In the genomic region with DNA sequence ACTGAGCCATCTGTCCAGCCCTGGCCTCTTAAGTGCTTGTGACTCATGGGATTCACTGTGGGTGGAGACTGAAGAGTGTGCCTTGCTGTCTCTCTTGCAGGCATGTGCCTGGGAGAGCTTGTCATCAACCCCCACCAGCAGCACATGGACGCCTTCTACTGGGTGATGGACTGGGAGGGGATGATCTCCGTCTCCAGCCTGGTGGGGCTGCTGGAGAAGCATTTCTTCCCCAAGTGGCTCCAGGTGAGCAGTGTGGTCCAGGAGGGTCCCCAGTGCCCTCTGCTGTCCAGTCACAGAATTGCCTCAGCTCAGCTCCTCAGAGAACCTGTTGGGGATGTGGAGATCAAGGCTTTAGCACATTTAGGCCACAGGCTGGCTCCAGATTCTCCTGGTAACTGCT, we compare ENCODE assay signal across 8 mouse cellular contexts. TPM values are rescaled to one million over a fixed set of nuclear protein-coding genes. Genes with fewer than 3 reads are reported as not detected.
DNase-seq lines count a peak whose midpoint lies in the region; ATAC-seq and TF ChIP-seq lines count a peak whose summit lies in the region.
"Had no signal": no experiment of that assay in that cellular context is flagged by ENCODE, and none has a peak within 500 bp of the region (broad histone marks: within the 10 kb centered on the region; RNA-seq: fewer than 3 reads in every experiment).

No protein-coding gene starts in this region.

- H3K4me3 ChIP-seq in layer of hippocampus, adult 2 months = no peak overlapping the region
- no peak overlapping the region for H3K4me3 ChIP-seq in intestine, embryonic 16.5 days (ENCODE audit: low read length)
- no peak overlapping the region for H3K4me3 ChIP-seq in lung, embryonic 14.5 days (ENCODE audit: low read depth, low read length)
- no peak overlapping the region for H3K4me3 ChIP-seq in small intestine, adult 2 months (ENCODE audit: low read depth, low read length)

- H3K27me3 ChIP-seq in intestine, embryonic 16.5 days (replicated peaks; ENCODE audit: control insufficient read depth, insufficient read depth, low read length) = no peaks in the 10 kb centered on the region
- no peaks in the 10 kb centered on the region for H3K27me3 ChIP-seq in lung, embryonic 14.5 days (ENCODE audit: insufficient read depth, low read length)
- H3K27me3 ChIP-seq in small intestine, adult 2 months (ENCODE audit: control insufficient read depth, insufficient read depth, low read length) = no peaks in the 10 kb centered on the region

- no peak overlapping the region for H3K4me2 ChIP-seq in intestine, embryonic 16.5 days (ENCODE audit: low read depth, low read length)
- no peak overlapping the region for H3K4me2 ChIP-seq in lung, embryonic 14.5 days

- DNase-seq in layer of hippocampus, adult 2 months (ENCODE audit: low spot score in 2 of 2) = peak in 1 of 2 experiments; percentile 61
- DNase-seq in layer of hippocampus, adult 9-10 months (ENCODE audit: low spot score) = no peak
- peak; percentile 47 for DNase-seq in Muller cell, postnatal 12 days (ENCODE audit: inconsistent ontology term)
- peak; percentile 62 to 65 for DNase-seq in cerebellum, postnatal 36 days
- DNase-seq in lung, embryonic 14.5 days = peak; percentile 67

- peak; percentile 77 for TF ChIP-seq CTCF in layer of hippocampus, adult 2 months (conservative IDR thresholded peaks at IDR 0.05)
- peak; percentile 76 for TF ChIP-seq CTCF in lung, embryonic 14.5 days (IDR thresholded peaks at IDR 0.05; ENCODE audit: low read depth)
- peak; percentile 67; the same call in 1 of the 2 replicates for TF ChIP-seq CTCF in small intestine, adult 2 months (IDR thresholded peaks at IDR 0.05; ENCODE audit: extremely low read depth, insufficient read length, insufficient replicate concordance, low read depth, low read length)

- no peak for TF ChIP-seq POLR2A in small intestine, adult 2 months (IDR thresholded peaks at IDR 0.05; ENCODE audit: low read depth, low read length)

- peak; percentile 52; the same call in 1 of the 2 replicates for ATAC-seq in intestine, embryonic 16.5 days
- ATAC-seq in lung, embryonic 14.5 days (ENCODE audit: insufficient read depth) = 0 out of 2 replicates have a peak, but pooled peaks have one; percentile 23

- peaks cover 56% of the 10 kb centered on the region for H3K36me3 ChIP-seq in intestine, embryonic 16.5 days (ENCODE audit: control insufficient read depth, insufficient read depth, low read length)
- H3K36me3 ChIP-seq in lung, embryonic 14.5 days (ENCODE audit: insufficient read depth) = peaks cover 97% of the 10 kb centered on the region
- peaks cover 83% of the 10 kb centered on the region for H3K36me3 ChIP-seq in small intestine, adult 2 months (ENCODE audit: control insufficient read depth, insufficient read depth, low read length)

- H3K9ac ChIP-seq in intestine, embryonic 16.5 days (ENCODE audit: low read depth, low read length) = no peak overlapping the region
- H3K9ac ChIP-seq in lung, embryonic 14.5 days = no peak overlapping the region

- no peak overlapping the region for H3K27ac ChIP-seq in layer of hippocampus, adult 2 months
- no peak overlapping the region for H3K27ac ChIP-seq in intestine, embryonic 16.5 days (ENCODE audit: low read length)
- H3K27ac ChIP-seq in lung, embryonic 14.5 days (ENCODE audit: low read depth) = no peak overlapping the region
- no peak overlapping the region for H3K27ac ChIP-seq in small intestine, adult 2 months (ENCODE audit: insufficient read depth, low read depth, low read length)
- H3K27ac ChIP-seq: macrophage had no signal

- no peaks in the 10 kb centered on the region for H3K4me1 ChIP-seq in intestine, embryonic 16.5 days (ENCODE audit: control insufficient read depth, insufficient read depth, low read length)
- no peaks in the 10 kb centered on the region for H3K4me1 ChIP-seq in lung, embryonic 14.5 days (ENCODE audit: insufficient read depth)
- no peaks in the 10 kb centered on the region for H3K4me1 ChIP-seq in small intestine, adult 2 months (ENCODE audit: control insufficient read depth, insufficient read depth, insufficient read length, low read length)

- 11% methylated on average over 2 of the region's 2 CpGs for WGBS in intestine, embryonic 16.5 days
- 19% methylated on average over 2 of the region's 2 CpGs for WGBS in lung, embryonic 14.5 days
- WGBS in small intestine, adult 2 months = 39% methylated on average over 2 of the region's 2 CpGs

- H3K9me3 ChIP-seq in intestine, embryonic 16.5 days (ENCODE audit: control insufficient read depth, low read length) = no peaks in the 10 kb centered on the region
- no peaks in the 10 kb centered on the region for H3K9me3 ChIP-seq in lung, embryonic 14.5 days (ENCODE audit: low read depth, low read length)

RNA-seq across cellular contexts. Expression of gene Srrd, which starts 7.4 kb away (rescaled TPM):
- total RNA-seq in layer of hippocampus, adult 2 months (2021) = 10 to 100 TPM; 21.4 to 30.4 TPM
- 28.5 and 30.4 TPM in 2 replicates for polyA plus RNA-seq in intestine, embryonic 16.5 days (2015; fragmentation: Nextera tagmentation; extraction: Ambion mirVana)
- 42.3 and 51.0 TPM in 2 replicates for polyA plus RNA-seq in lung, embryonic 14.5 days (2014; fragmentation: Nextera tagmentation; extraction: Ambion mirVana)
- polyA plus RNA-seq in small intestine, adult 2 months (2012; rRNA removed) = 20.5 and 34.1 TPM in 2 replicates

RNA-seq across cellular contexts. Expression of gene Hps4, which starts 7.4 kb away (rescaled TPM):
- total RNA-seq in layer of hippocampus, adult 2 months (2021) = 10 to 100 TPM; 30.3 to 37.5 TPM
- polyA plus RNA-seq in intestine, embryonic 16.5 days (2015; fragmentation: Nextera tagmentation; extraction: Ambion mirVana) = 47.1 and 48.4 TPM in 2 replicates
- polyA plus RNA-seq in lung, embryonic 14.5 days (2014; fragmentation: Nextera tagmentation; extraction: Ambion mirVana) = 27.0 and 30.3 TPM in 2 replicates
- polyA plus RNA-seq in small intestine, adult 2 months (2012; rRNA removed) = 22.6 and 66.3 TPM in 2 replicates

RNA-seq across cellular contexts. Expression of gene Tfip11, which starts 9.3 kb away (rescaled TPM):
- 10 to 100 TPM; 40.6 to 40.8 TPM for total RNA-seq in layer of hippocampus, adult 2 months (2021)
- polyA plus RNA-seq in intestine, embryonic 16.5 days (2015; fragmentation: Nextera tagmentation; extraction: Ambion mirVana) = 26.6 and 26.8 TPM in 2 replicates
- polyA plus RNA-seq in lung, embryonic 14.5 days (2014; fragmentation: Nextera tagmentation; extraction: Ambion mirVana) = 27.0 and 27.1 TPM in 2 replicates
- 18.3 and 40.0 TPM in 2 replicates for polyA plus RNA-seq in small intestine, adult 2 months (2012; rRNA removed)

RNA-seq across cellular contexts. Expression of gene Gm6583, which starts 20.4 kb away (rescaled TPM):
- total RNA-seq in layer of hippocampus, adult 2 months (2021) = not detected
- 0.06 and 0.22 TPM in 2 replicates for polyA plus RNA-seq in intestine, embryonic 16.5 days (2015; fragmentation: Nextera tagmentation; extraction: Ambion mirVana)
- polyA plus RNA-seq in lung, embryonic 14.5 days (2014; fragmentation: Nextera tagmentation; extraction: Ambion mirVana) = 0.16 and 0.26 TPM in 2 replicates
- not detected in 2 replicates for polyA plus RNA-seq in small intestine, adult 2 months (2012; rRNA removed)

RNA-seq across cellular contexts. Expression of gene Tpst2, which starts 59.0 kb away (rescaled TPM):
- 10 to 100 TPM; 45.3 to 45.4 TPM for total RNA-seq in layer of hippocampus, adult 2 months (2021)
- polyA plus RNA-seq in intestine, embryonic 16.5 days (2015; fragmentation: Nextera tagmentation; extraction: Ambion mirVana) = 47.4 and 52.0 TPM in 2 replicates
- 53.2 and 57.7 TPM in 2 replicates for polyA plus RNA-seq in lung, embryonic 14.5 days (2014; fragmentation: Nextera tagmentation; extraction: Ambion mirVana)
- polyA plus RNA-seq in small intestine, adult 2 months (2012; rRNA removed) = 29.8 and 35.4 TPM in 2 replicates
